Mouse (Mus musculus): ENCODE measurements around the gene Lbx2. TPM values are rescaled to one million over a fixed set of nuclear protein-coding genes. Genes with fewer than 3 reads are reported as not detected.
A peak's percentile ranks its signal among the peaks of the same experiment; 100 is the strongest.

Lbx2 gene
- polyA plus RNA-seq, 1 experiment: 0.78 TPM

DNA sequence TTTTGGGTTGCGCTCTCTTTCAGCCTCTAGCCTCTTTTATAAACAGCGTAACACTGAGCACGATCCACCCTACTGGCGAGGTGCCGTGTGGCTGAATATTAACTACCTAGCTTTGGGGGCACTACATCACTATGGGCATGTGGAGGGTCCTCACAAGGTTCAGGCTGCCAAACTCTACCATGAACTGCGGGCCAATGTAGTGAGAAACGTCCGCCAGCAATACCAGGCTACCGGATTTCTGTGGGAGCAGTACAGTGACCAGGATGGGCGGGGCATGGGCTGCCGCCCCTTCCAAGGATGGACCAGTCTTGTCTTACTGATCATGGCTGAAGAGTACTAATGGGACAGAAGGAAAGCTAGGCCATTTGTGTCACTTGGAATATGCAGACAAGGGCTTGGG, 32.2 kb downstream of the Lbx2 start:
- Histone ChIP-seq H3K4me3 (ENCODE audit: insufficient read depth, low read length) (no peak overlapping the region), H3K4me1 (ENCODE audit: control insufficient read depth, insufficient read depth, low read length) (peaks cover 21% of the 10 kb centered on the region), H3K27ac (ENCODE audit: insufficient read depth, low read depth, low read length) (no peak overlapping the region)
- TF ChIP-seq CTCF (IDR thresholded peaks at IDR 0.05; ENCODE audit: low read depth, low read length) (no peak), POLR2A (IDR thresholded peaks at IDR 0.05; ENCODE audit: borderline replicate concordance, low read depth, low read length) (no peak)

GRCm38 (mm10) chr6:83118825-83119733, 32.9 kb downstream of the Lbx2 start:
- H3K27ac ChIP-seq (ENCODE audit: insufficient read depth, low read depth, low read length): no peak overlapping the region

DNA sequence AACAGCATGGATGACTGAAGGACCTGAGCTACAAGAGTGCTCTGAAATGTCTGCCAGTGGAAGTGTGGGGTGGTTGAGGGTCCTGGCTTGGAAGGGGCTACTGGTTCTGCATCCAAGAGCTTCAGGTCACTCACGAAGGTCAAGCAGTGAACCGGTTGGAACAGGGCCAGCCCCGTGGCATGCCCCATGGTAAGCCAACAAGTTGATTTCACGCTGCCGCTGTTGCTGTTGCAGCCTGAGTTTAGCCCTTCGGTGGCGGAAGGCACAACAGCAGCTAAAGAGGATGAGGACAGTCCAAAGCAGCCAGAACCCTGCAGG, 33.5 kb downstream of the Lbx2 start:
- no peak overlapping the region for H3K4me3 ChIP-seq (ENCODE audit: insufficient read depth, low read length)
- H3K27ac ChIP-seq (ENCODE audit: insufficient read depth, low read depth, low read length): no peak overlapping the region
- H3K4me1 ChIP-seq (ENCODE audit: control insufficient read depth, insufficient read depth, low read length): peaks cover 20% of the 10 kb centered on the region
- TF ChIP-seq CTCF (IDR thresholded peaks at IDR 0.05; ENCODE audit: low read depth, low read length): no peak
- no peak for TF ChIP-seq POLR2A (IDR thresholded peaks at IDR 0.05; ENCODE audit: borderline replicate concordance, low read depth, low read length)

More at GRCm38 (mm10) chr6:83118825-83119733, 32.9 kb downstream of the Lbx2 start:
- TF ChIP-seq CTCF (IDR thresholded peaks at IDR 0.05; ENCODE audit: low read depth, low read length) (no peak), POLR2A (IDR thresholded peaks at IDR 0.05; ENCODE audit: borderline replicate concordance, low read depth, low read length) (no peak)
- H3K4me3 ChIP-seq (ENCODE audit: insufficient read depth, low read length): no peak overlapping the region
- H3K4me1 ChIP-seq (ENCODE audit: control insufficient read depth, insufficient read depth, low read length): peaks cover 22% of the 10 kb centered on the region

GRCm38 (mm10) chr6:83120930-83121862, 35.0 kb downstream of the Lbx2 start, which contains the start of gene Wbp1:
Wbp1 (minus strand) TSS chr6:83121559.
- H3K4me3 ChIP-seq (ENCODE audit: insufficient read depth, low read length): peak within 1 kb of the TSS; percentile 67
- H3K27ac ChIP-seq (ENCODE audit: insufficient read depth, low read depth, low read length): peak within 1 kb of the TSS; percentile 40
- TF ChIP-seq CTCF (IDR thresholded peaks at IDR 0.05; ENCODE audit: low read depth, low read length) (no peak), POLR2A (IDR thresholded peaks at IDR 0.05; ENCODE audit: borderline replicate concordance, low read depth, low read length) (no peak)
- H3K4me1 ChIP-seq (ENCODE audit: control insufficient read depth, insufficient read depth, low read length): peaks cover 20% of the 10 kb centered on the region

GRCm38 (mm10) chr6:83121863-83122710, 35.9 kb downstream of the Lbx2 start:
- H3K4me3 ChIP-seq (ENCODE audit: insufficient read depth, low read length): peak overlapping the region; percentile 64
- H3K4me1 ChIP-seq (ENCODE audit: control insufficient read depth, insufficient read depth, low read length): peaks cover 13% of the 10 kb centered on the region
- TF ChIP-seq CTCF (IDR thresholded peaks at IDR 0.05; ENCODE audit: low read depth, low read length): no peak
- no peak for TF ChIP-seq POLR2A (IDR thresholded peaks at IDR 0.05; ENCODE audit: borderline replicate concordance, low read depth, low read length)
- H3K27ac ChIP-seq (ENCODE audit: insufficient read depth, low read depth, low read length): peak overlapping the region; percentile 25; the same call in 1 of the 2 replicates

- Histone ChIP-seq H3K4me1 (ENCODE audit: control insufficient read depth, insufficient read depth, low read length) (peaks cover 13% of the 10 kb centered on the region), H3K27ac (ENCODE audit: insufficient read depth, low read depth, low read length) (no peak overlapping the region), H3K4me3 (ENCODE audit: insufficient read depth, low read length) (no peak overlapping the region)
These were observed 36.8 kb downstream of the Lbx2 start for GRCm38 (mm10) chr6:83122961-83123360.

GRCm38 (mm10) chr6:83124851-83125312, 38.7 kb downstream of the Lbx2 start:
- H3K4me3 ChIP-seq (ENCODE audit: insufficient read depth, low read length): peak overlapping the region; percentile 85
- H3K4me1 ChIP-seq (ENCODE audit: control insufficient read depth, insufficient read depth, low read length): peaks cover 9% of the 10 kb centered on the region
- TF ChIP-seq CTCF (IDR thresholded peaks at IDR 0.05; ENCODE audit: low read depth, low read length) (no peak), POLR2A (IDR thresholded peaks at IDR 0.05; ENCODE audit: borderline replicate concordance, low read depth, low read length) (no peak)
- 0 out of 2 replicates have a peak overlapping the region, but pooled peaks have one; percentile 22 for H3K27ac ChIP-seq (ENCODE audit: insufficient read depth, low read depth, low read length)

More at GRCm38 (mm10) chr6:83122961-83123360, 36.8 kb downstream of the Lbx2 start:
- no peak for TF ChIP-seq POLR2A (IDR thresholded peaks at IDR 0.05; ENCODE audit: borderline replicate concordance, low read depth, low read length)
- no peak for TF ChIP-seq CTCF (IDR thresholded peaks at IDR 0.05; ENCODE audit: low read depth, low read length)

- 0 out of 2 replicates have a peak within 1 kb of the TSS, but pooled peaks have one; percentile 22 for H3K27ac ChIP-seq (ENCODE audit: insufficient read depth, low read depth, low read length)
- peaks cover 9% of the 10 kb centered on the region for H3K4me1 ChIP-seq (ENCODE audit: control insufficient read depth, insufficient read depth, low read length)
- peak within 1 kb of the TSS; percentile 85 for H3K4me3 ChIP-seq (ENCODE audit: insufficient read depth, low read length)
- TF ChIP-seq CTCF (IDR thresholded peaks at IDR 0.05; ENCODE audit: low read depth, low read length): no peak
- no peak for TF ChIP-seq POLR2A (IDR thresholded peaks at IDR 0.05; ENCODE audit: borderline replicate concordance, low read depth, low read length)
These were observed 39.2 kb downstream of the Lbx2 start, which contains the start of gene Ino80b for GRCm38 (mm10) chr6:83125331-83125730. Ino80b (minus strand) TSS chr6:83125431.

Data from bone marrow macrophage, adult 2 months (primary cell).